Mouse (Mus musculus) liver, embryonic 14.5 days (tissue): ENCODE measurements at regions not wholly inside any gene's neighbourhood (a gene's known extent, or its start where the extent isn't known, plus 50 kb on each side); places are given as distances from the start of the nearest gene placed in this dataset.

Source experiments
- ATAC-seq: fragments of 200-750 bp; cut with Nextera tagmentation; 2 replicates; pipeline ENCODE4 v1.8.0; 2017; ENCODE audit warnings: moderate number of reproducible peaks, mild to moderate bottlenecking, moderate library complexity; ENCODE audit not compliant: insufficient read depth
- DNase-seq, 3 experiments: peaks; one replicate each; pipeline ENCODE4 v3.0.0-alpha.2; 2012 to 2013; ENCODE audit warnings: low read depth in 3 of 3, low spot score in 3 of 3
- H3K27ac ChIP-seq: fragments of 300-500 bp; sonication (generic); 2 replicates; pipeline ENCODE4 v1.5.1; 2014; ENCODE audit warnings: moderate library complexity, mild to moderate bottlenecking, control low read depth, inconsistent platforms
- H3K27me3 ChIP-seq: fragments of 300-500 bp; sonication (generic); 2 replicates; pipeline ENCODE4 v1.6.1; 2014; ENCODE audit warnings: mild to moderate bottlenecking, low read length, moderate library complexity; ENCODE audit not compliant: control insufficient read depth, insufficient read depth
- H3K36me3 ChIP-seq: fragments of 300-500 bp; sonication (generic); replicated peaks from 2 replicates; pipeline ENCODE4 v1.6.1; 2014; ENCODE audit warnings: low read depth; ENCODE audit not compliant: control insufficient read depth, insufficient read depth
- H3K4me1 ChIP-seq, 2 experiments: fragments of 200-500 bp in 1 of 2; fragments of 300-500 bp in 1 of 2; sonication (generic) in 1 of 2; replicated peaks; 2 replicates each; pipeline ENCODE4 v1.6.1; 2012 to 2014; ENCODE audit warnings: antibody characterized with exemption in 1 of 2, inconsistent platforms in 1 of 2, low read length in 1 of 2; ENCODE audit not compliant: control insufficient read depth in 2 of 2, insufficient read depth in 2 of 2
- H3K4me2 ChIP-seq: fragments of 300-500 bp; sonication (generic); 2 replicates; pipeline ENCODE4 v1.6.1; 2014; ENCODE audit warnings: low read depth, mild to moderate bottlenecking, control low read depth, moderate library complexity
- H3K4me3 ChIP-seq, 2 experiments: fragments of 200-500 bp in 1 of 2; fragments of 300-500 bp in 1 of 2; sonication (generic) in 1 of 2; 2 replicates each; pipeline ENCODE4 v1.5.1; 2012 to 2014; ENCODE audit warnings: low read depth in 2 of 2, low read length in 2 of 2, mild to moderate bottlenecking in 2 of 2, control low read depth in 1 of 2, inconsistent platforms in 1 of 2, moderate library complexity in 1 of 2; ENCODE audit not compliant: insufficient read depth in 1 of 2
- H3K9ac ChIP-seq: fragments of 300-500 bp; sonication (generic); replicated peaks from 2 replicates; pipeline ENCODE4 v1.6.1; 2014; ENCODE audit warnings: mild to moderate bottlenecking, control low read depth, moderate library complexity
- H3K9me3 ChIP-seq: fragments of 300-500 bp; sonication (generic); 2 replicates; pipeline ENCODE4 v1.6.1; 2016; ENCODE audit warnings: low read length, mixed read lengths; ENCODE audit not compliant: control insufficient read depth
- CTCF ChIP-seq: IDR thresholded peaks from 2 replicates; pipeline ENCODE4 v1.5.1; 2016; ENCODE audit warnings: antibody characterized with exemption, low read depth, control low read depth
- EP300 ChIP-seq: IDR thresholded peaks from 2 replicates; pipeline ENCODE4 v1.6.1; 2016; ENCODE audit warnings: antibody characterized with exemption, low read depth
- WGBS: fragments of 180-500 bp; shearing (Covaris S2); extraction: QIAGEN DNeasy Blood & Tissue Kit; methylation state at CpG from one replicate; pipeline ENCODE4 v1.1.7; 2014; ENCODE audit not compliant: insufficient replicate concordance; 5-methylcytosine and 5-hydroxymethylcytosine counted together

DNA sequence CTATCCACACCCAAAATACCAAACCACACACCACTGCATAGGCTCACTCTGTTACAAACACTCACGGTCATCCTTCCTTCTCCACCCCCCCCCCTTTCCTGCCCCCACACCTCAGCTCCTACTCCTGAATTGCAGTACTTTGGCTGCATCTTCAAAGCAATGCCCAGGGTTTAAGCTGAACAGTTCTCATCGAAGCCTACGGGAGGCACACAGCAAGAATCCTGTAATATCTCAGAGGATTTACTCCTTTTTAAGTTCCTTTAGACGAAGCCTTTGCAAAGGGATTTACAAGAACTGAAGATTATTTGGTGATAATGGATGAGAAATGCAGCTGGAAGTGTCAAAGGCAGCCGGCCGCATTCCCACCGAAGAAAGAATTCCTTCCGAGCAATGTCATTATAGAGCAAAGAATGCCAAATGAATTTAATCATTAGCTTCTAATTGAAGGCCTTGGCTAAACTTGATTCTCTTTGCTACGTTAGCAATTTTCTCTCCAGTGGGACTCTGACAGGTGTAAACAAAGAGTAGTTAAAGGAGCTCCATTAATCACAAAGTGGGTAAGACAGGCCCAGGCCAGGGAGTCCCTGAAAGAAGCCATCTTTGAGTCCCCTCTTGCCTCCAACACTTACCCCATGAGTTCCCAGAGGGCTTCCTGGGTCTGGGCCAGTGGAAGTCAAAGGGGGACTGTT is 180.6 kb upstream of the Rfx3 start:
- TF ChIP-seq CTCF (no peak), EP300 (no peak)
- no peak for DNase-seq
- Histone ChIP-seq H3K4me1 (no peaks in the 10 kb centered on the region), H3K4me2 (no peak overlapping the region), H3K27me3 (no peaks in the 10 kb centered on the region), H3K36me3 (no peaks in the 10 kb centered on the region), H3K9ac (no peak overlapping the region), H3K4me3 (no peak overlapping the region), H3K27ac (no peak overlapping the region), H3K9me3 (no peaks in the 10 kb centered on the region)
- WGBS, result 53% methylated on average over 9 of the region's 9 CpGs
- no peak for ATAC-seq

DNA sequence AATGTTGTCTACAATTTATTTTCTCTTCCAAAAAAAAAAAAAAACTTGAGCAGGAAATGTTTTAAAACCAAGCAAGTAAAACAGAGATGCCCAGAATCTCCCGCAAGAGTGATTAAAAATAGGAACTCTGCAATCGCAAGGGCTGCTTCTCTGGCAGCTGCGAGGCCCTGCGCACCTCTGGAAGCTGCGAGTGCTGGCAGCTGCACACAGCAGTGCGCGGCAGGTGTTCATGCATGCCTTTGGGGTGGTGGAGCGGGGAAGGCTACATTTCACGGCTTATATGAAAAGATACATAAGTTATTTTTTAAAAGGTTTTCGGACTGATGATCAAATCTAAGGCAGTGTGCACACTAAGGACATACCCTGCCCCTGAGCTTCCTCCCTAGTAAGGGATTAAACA is 179.3 kb upstream of the Rfx3 start:
- Histone ChIP-seq H3K4me2 (no peak overlapping the region), H3K9ac (no peak overlapping the region), H3K4me1 (no peaks in the 10 kb centered on the region), H3K4me3 (no peak overlapping the region), H3K27me3 (no peaks in the 10 kb centered on the region), H3K36me3 (no peaks in the 10 kb centered on the region), H3K27ac (no peak overlapping the region), H3K9me3 (no peaks in the 10 kb centered on the region)
- TF ChIP-seq CTCF (no peak), EP300 (no peak)
- ATAC-seq, result no peak
- no peak for DNase-seq
- 74% methylated on average over 10 of the region's 10 CpGs for WGBS

DNA sequence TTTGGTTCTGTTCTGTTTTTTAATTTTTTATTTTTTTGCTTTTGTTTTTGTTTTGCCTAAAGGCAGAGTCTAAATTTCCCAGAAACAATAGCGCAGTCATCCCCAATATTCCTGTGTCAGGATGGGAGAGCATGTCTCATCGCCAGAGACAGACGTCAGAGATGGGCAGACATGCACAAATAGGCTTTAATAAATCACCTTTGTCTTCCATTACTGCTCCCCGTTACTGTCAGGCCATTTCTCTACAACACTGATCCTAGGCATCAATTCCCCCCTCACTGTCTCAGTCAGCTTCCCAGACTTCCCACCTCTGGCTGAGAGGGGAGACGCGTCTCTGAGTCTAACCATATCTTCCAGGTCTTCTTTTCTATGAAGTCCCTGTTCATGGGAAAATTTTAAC is 177.4 kb upstream of the Rfx3 start:
- Histone ChIP-seq H3K4me2 (no peak overlapping the region), H3K4me1 (no peaks in the 10 kb centered on the region), H3K9me3 (no peaks in the 10 kb centered on the region), H3K9ac (no peak overlapping the region), H3K27me3 (no peaks in the 10 kb centered on the region), H3K4me3 (no peak overlapping the region), H3K27ac (no peak overlapping the region), H3K36me3 (no peaks in the 10 kb centered on the region)
- no peak for ATAC-seq
- TF ChIP-seq EP300 (no peak), CTCF (no peak)
- DNase-seq, result no peak
- 64% methylated on average over 6 of the region's 6 CpGs for WGBS

DNA sequence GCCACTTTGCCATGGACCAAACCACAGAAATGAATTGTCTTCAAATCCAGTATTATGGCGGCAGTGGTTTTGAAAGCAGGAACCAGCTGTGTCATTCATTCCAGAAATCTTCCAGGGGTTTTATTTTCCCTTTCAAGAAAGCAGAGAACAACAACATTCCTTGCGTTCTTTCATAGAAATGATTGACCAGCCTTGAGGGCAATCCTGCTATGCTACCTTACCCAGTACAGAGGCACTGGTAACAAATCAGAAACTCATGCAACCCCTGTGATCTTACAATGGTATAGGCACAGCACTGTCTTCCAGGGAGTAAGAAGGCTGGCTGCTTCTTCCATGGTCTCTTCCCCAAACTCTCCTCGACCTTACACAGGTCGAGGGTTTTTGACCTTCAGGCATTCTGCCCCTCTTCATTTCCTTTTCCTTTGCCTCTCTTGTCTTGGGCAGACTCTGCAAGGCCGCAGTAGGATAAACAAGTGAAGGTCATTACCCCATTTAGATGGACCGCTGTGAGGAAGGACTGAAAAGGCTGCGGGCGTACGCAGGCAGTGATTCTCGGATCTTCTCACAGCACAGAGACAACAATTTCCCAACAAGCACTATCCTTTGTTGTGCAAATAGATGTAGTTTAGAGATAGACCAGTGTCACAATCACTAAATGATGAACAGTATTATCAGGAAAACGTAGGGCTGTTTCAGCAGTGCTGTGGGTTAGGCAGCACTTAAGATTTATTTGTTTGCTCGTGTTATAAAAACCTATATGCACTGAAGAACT is 171.6 kb upstream of the Rfx3 start:
- no peak for ATAC-seq
- no peak overlapping the region for H3K9ac ChIP-seq
- no peaks in the 10 kb centered on the region for H3K9me3 ChIP-seq
- H3K27me3 ChIP-seq, result no peaks in the 10 kb centered on the region
- no peaks in the 10 kb centered on the region for H3K36me3 ChIP-seq
- H3K27ac ChIP-seq, result no peak overlapping the region
- H3K4me3 ChIP-seq, result no peak overlapping the region
- H3K4me1 ChIP-seq, result no peaks in the 10 kb centered on the region
- TF ChIP-seq CTCF (no peak), EP300 (no peak)
- H3K4me2 ChIP-seq, result no peak overlapping the region
- WGBS, result 64% methylated on average over 12 of the region's 12 CpGs
- DNase-seq, result no peak

DNA sequence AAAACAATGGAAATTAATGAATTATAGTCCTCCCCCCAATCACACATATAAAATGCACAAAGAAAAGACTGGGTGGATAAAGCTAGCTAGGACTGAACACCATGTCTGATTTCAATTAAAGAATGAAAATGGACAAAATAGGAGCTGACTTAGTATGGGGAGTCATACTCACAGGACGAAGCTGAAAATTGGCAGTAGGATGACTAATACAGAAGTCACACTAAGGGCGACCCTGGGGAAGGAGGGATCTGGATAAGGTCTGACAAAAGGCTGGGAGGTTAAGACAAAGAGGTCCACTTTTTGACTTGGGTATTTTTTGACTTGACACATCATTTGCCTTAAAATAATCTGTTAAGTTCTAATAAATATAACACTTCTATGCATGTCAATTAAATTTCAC is 170.2 kb upstream of the Rfx3 start:
- no peaks in the 10 kb centered on the region for H3K36me3 ChIP-seq
- H3K27ac ChIP-seq, result no peak overlapping the region
- no peak for DNase-seq
- H3K9me3 ChIP-seq, result no peaks in the 10 kb centered on the region
- ATAC-seq, result no peak
- H3K4me1 ChIP-seq, result no peaks in the 10 kb centered on the region
- TF ChIP-seq CTCF (no peak), EP300 (no peak)
- H3K4me2 ChIP-seq, result no peak overlapping the region
- no peak overlapping the region for H3K9ac ChIP-seq
- no peak overlapping the region for H3K4me3 ChIP-seq
- WGBS, result 57% methylated on average over 2 of the region's 2 CpGs
- no peaks in the 10 kb centered on the region for H3K27me3 ChIP-seq
